Mouse (Mus musculus) cerebellum, adult 8-10 months (tissue): ENCODE measurements around the gene Eed.

ENCODE experiments used
- DNase-seq: peaks from one replicate; pipeline ENCODE4 v3.0.0; 2022

Eed gene

DNA sequence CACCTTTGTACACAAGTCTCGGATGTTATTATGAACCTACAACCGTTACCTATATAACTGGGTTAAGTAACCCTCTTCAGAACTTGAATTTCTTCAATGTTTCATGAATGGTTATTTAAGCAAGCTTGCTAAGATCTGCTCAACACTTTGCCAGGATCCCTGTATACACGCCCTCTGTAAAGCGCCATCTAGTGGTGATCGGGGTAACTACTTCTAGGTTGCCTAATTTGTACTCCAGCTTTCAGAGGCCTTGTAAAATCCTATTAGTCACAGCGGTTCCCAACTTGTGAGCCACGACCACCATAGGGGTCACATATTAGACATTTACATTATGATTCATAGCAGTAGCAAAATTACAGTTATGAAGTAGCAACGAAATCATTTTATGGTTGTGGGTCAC, 72.8 kb downstream of the Eed start:
- DNase-seq: peak; percentile 62
